ENCODE assay signal across 8 mouse cellular contexts in the genomic region with DNA sequence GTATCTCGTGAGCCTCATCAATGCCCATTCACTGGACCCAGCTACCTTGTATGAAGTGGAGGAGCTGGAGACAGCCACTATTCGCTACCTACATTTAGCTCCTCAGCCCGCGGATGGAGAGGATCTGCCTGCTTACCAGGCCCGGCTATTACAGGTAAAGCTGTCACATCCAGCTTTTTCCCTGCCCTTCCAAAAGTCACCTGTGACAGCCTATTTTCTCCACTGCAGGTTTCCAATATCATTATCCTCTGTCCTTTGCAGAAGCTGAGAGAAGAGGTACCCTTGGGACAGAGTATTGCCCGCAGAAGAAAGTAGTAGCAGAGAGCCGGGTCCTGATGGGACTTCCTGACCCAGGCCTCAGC. TPM values are rescaled to one million over a fixed set of nuclear protein-coding genes. Genes with fewer than 3 reads are reported as not detected.
DNase-seq lines count a peak whose midpoint lies in the region; ATAC-seq and TF ChIP-seq lines count a peak whose summit lies in the region.

A gene (plus strand): TSS at position 301 of the 362 bp plus-strand sequence.

- TF ChIP-seq RAD21 in MEL (IDR thresholded peaks at IDR 0.05; ENCODE audit: low read depth, low read length): no peak

- peak within 1 kb of the TSS; percentile 86 for H3K27ac ChIP-seq in kidney, embryonic 16.5 days (ENCODE audit: low read length)
- H3K27ac ChIP-seq in MEL (ENCODE audit: control insufficient read depth, low read depth, low read length): peak within 1 kb of the TSS; percentile 73
- peak within 1 kb of the TSS; percentile 78 for H3K27ac ChIP-seq in forebrain, embryonic 10.5 days
- H3K27ac ChIP-seq in limb, embryonic 12.5 days: peak within 1 kb of the TSS; percentile 59

- no peak for DNase-seq in kidney, adult 11 months
- DNase-seq in MEL (ENCODE audit: low read depth, low spot score): no peak
- no peak for DNase-seq in forebrain, embryonic 10.5 days (ENCODE audit: extremely low spot score, low spot score)
- DNase-seq in right cerebral cortex, adult 2 months (ENCODE audit: low spot score in 2 of 2): no peak
- DNase-seq in urinary bladder, postnatal 14 days (ENCODE audit: low spot score): no peak

- H3K4me3 ChIP-seq in kidney, embryonic 16.5 days (ENCODE audit: low read length): peak within 1 kb of the TSS; percentile 49
- H3K4me3 ChIP-seq in MEL (ENCODE audit: control insufficient read depth in 1 of 2, insufficient read depth in 1 of 2, low read depth in 2 of 2, low read length in 2 of 2): peak within 1 kb of the TSS; percentile 54 to 84
- H3K4me3 ChIP-seq in forebrain, embryonic 10.5 days: peak within 1 kb of the TSS; percentile 42
- peak within 1 kb of the TSS; percentile 33 for H3K4me3 ChIP-seq in limb, embryonic 12.5 days (replicated peaks)

- H3K4me1 ChIP-seq in kidney, embryonic 16.5 days (ENCODE audit: insufficient read depth, low read length): peaks cover 12% of the 10 kb centered on the region
- H3K4me1 ChIP-seq in MEL (ENCODE audit: control insufficient read depth in 1 of 2, insufficient read depth in 2 of 2, low read length in 2 of 2): peaks cover 3 to 7% of the 10 kb centered on the region in 2 experiments; a peak in 2 of 4 replicates
- H3K4me1 ChIP-seq in forebrain, embryonic 10.5 days: peaks cover 15% of the 10 kb centered on the region
- H3K4me1 ChIP-seq in limb, embryonic 12.5 days (replicated peaks): peaks cover 6% of the 10 kb centered on the region

- no peaks in the 10 kb centered on the region for H3K79me2 ChIP-seq in MEL (ENCODE audit: control insufficient read depth, insufficient read depth, low read length, poor library complexity)

- peak within 1 kb of the TSS; percentile 66 for H3K9ac ChIP-seq in kidney, embryonic 16.5 days (replicated peaks; ENCODE audit: low read length)
- peak within 1 kb of the TSS; percentile 65 for H3K9ac ChIP-seq in MEL (ENCODE audit: control insufficient read depth, low read depth, low read length, poor library complexity, severe bottlenecking)
- peak within 1 kb of the TSS; percentile 56 for H3K9ac ChIP-seq in limb, embryonic 12.5 days (replicated peaks)

- no peak for TF ChIP-seq POLR2A in MEL (IDR thresholded peaks at IDR 0.05; ENCODE audit: control insufficient read depth in 1 of 2, insufficient read depth in 1 of 2, low read depth in 1 of 2, low read length in 2 of 2, poor library complexity in 1 of 2)

- no peak for TF ChIP-seq CTCF in MEL (IDR thresholded peaks at IDR 0.05 in 2 of 3, conservative IDR thresholded peaks at IDR 0.05 in 1 of 3; ENCODE audit: control insufficient read depth in 1 of 3, insufficient read depth in 1 of 3, low read depth in 2 of 3, low read length in 3 of 3, poor library complexity in 1 of 3, severe bottlenecking in 1 of 3)

- no peaks in the 10 kb centered on the region for H3K9me3 ChIP-seq in kidney, embryonic 16.5 days (ENCODE audit: low read length)
- no peaks in the 10 kb centered on the region for H3K9me3 ChIP-seq in MEL (replicated peaks; ENCODE audit: insufficient read depth, low read length)
- H3K9me3 ChIP-seq in forebrain, embryonic 10.5 days: no peaks in the 10 kb centered on the region
- no peaks in the 10 kb centered on the region for H3K9me3 ChIP-seq in limb, embryonic 12.5 days

- ATAC-seq in kidney, embryonic 16.5 days (ENCODE audit: low FRiP score, low TSS enrichment): no peak
- ATAC-seq in limb, embryonic 12.5 days (ENCODE audit: insufficient number of reproducible peaks, insufficient read depth, low FRiP score, low TSS enrichment, low read depth): no peak
- ATAC-seq in neutrophil, adult 5-6 weeks (ENCODE audit: extremely low read depth, insufficient number of reproducible peaks, low FRiP score, poor library complexity, severe bottlenecking): no peak

- 76% methylated on average over 7 of the region's 7 CpGs for WGBS in kidney, embryonic 16.5 days
- 89% methylated on average over 7 of the region's 7 CpGs for WGBS in forebrain, embryonic 10.5 days
- 86% methylated on average over 7 of the region's 7 CpGs for WGBS in limb, embryonic 12.5 days

- H3K4me2 ChIP-seq in kidney, embryonic 16.5 days (replicated peaks; ENCODE audit: low read depth, low read length): peak within 1 kb of the TSS; percentile 64
- H3K4me2 ChIP-seq in limb, embryonic 12.5 days: peak within 1 kb of the TSS; percentile 57

- H3K36me3 ChIP-seq in kidney, embryonic 16.5 days (ENCODE audit: insufficient read depth, low read length): peaks cover 60% of the 10 kb centered on the region
- H3K36me3 ChIP-seq in MEL (ENCODE audit: control insufficient read depth in 1 of 2, insufficient read depth in 2 of 2, low read length in 2 of 2): peaks cover 0 to 12% of the 10 kb centered on the region in 2 experiments; a peak in 3 of 4 replicates
- H3K36me3 ChIP-seq in forebrain, embryonic 10.5 days (replicated peaks): peaks cover 92% of the 10 kb centered on the region
- H3K36me3 ChIP-seq in limb, embryonic 12.5 days: peaks cover 82% of the 10 kb centered on the region

- no peak for TF ChIP-seq EP300 in MEL (IDR thresholded peaks at IDR 0.05; ENCODE audit: low read depth in 1 of 2, low read length in 2 of 2)

- no peaks in the 10 kb centered on the region for H3K27me3 ChIP-seq in kidney, embryonic 16.5 days (ENCODE audit: insufficient read depth, low read length)
- H3K27me3 ChIP-seq in MEL (ENCODE audit: control insufficient read depth in 1 of 2, insufficient read depth in 2 of 2, low read length in 2 of 2): no peaks in the 10 kb centered on the region
- no peaks in the 10 kb centered on the region for H3K27me3 ChIP-seq in forebrain, embryonic 10.5 days (ENCODE audit: poor library complexity, severe bottlenecking)
- H3K27me3 ChIP-seq in limb, embryonic 12.5 days: no peaks in the 10 kb centered on the region

TF ChIP-seq in MEL, 35 proteins besides CTCF, POLR2A, EP300 and RAD21:
- TF ChIP-seq UBTF (IDR thresholded peaks at IDR 0.05; ENCODE audit: borderline replicate concordance, insufficient read depth, low read depth, low read length) (no peak), ZMIZ1 (IDR thresholded peaks at IDR 0.05; ENCODE audit: low read depth, low read length) (no peak), POLR2AphosphoS2 (IDR thresholded peaks at IDR 0.05; ENCODE audit: low read length) (no peak), MAZ (IDR thresholded peaks at IDR 0.05; ENCODE audit: low read depth, low read length) (no peak), TCF12 (IDR thresholded peaks at IDR 0.05; ENCODE audit: low read depth, low read length) (no peak), MYB (IDR thresholded peaks at IDR 0.05; ENCODE audit: low read depth, low read length) (no peak), ETS1 (IDR thresholded peaks at IDR 0.05; ENCODE audit: low read depth, low read length) (no peak), TAL1 (IDR thresholded peaks at IDR 0.05; ENCODE audit: low read length) (no peak), MEF2A (IDR thresholded peaks at IDR 0.05; ENCODE audit: extremely low read depth, insufficient replicate concordance, low read depth, low read length, poor library complexity, severe bottlenecking) (no peak), KAT2A (conservative IDR thresholded peaks at IDR 0.05; ENCODE audit: low read depth, low read length) (no peak), MYC (IDR thresholded peaks at IDR 0.05; ENCODE audit: low read depth, low read length) (no peak), NRF1 (IDR thresholded peaks at IDR 0.05; ENCODE audit: insufficient read depth, low read depth, low read length, poor library complexity, severe bottlenecking) (no peak), MAFK (IDR thresholded peaks at IDR 0.05; ENCODE audit: borderline replicate concordance, low read depth, low read length) (no peak), SIN3A (IDR thresholded peaks at IDR 0.05; ENCODE audit: low read length) (no peak), GABPA (IDR thresholded peaks at IDR 0.05; ENCODE audit: low read depth, low read length) (no peak), USF1 (IDR thresholded peaks at IDR 0.05; ENCODE audit: low read depth, low read length) (no peak), POLR2AphosphoS5 (IDR thresholded peaks at IDR 0.05; ENCODE audit: borderline replicate concordance, low read depth, low read length) (no peak)
TF ChIP-seq in MEL: peak in this region for 0.

RNA-seq across cellular contexts. Expression of the gene that starts here (rescaled TPM):
- 16.8 and 17.7 TPM in 2 replicates for polyA plus RNA-seq in kidney, embryonic 16.5 days (2015; fragmentation: Nextera tagmentation; extraction: Ambion mirVana)
- 5.0 and 8.5 TPM in 2 replicates for total RNA-seq in MEL (2012; rRNA removed)
- polyA plus RNA-seq in MEL (2012; ENCODE audit: insufficient read depth in 1 of 2, insufficient read length in 2 of 2, low read depth in 1 of 2, low replicate concordance in 2 of 2, missing spikeins in 1 of 2): 10 to 100 TPM in 1 of 2 experiments, not detected in 1; 14.8 TPM
- polyA plus RNA-seq in forebrain, embryonic 10.5 days (2016; fragmentation: Nextera tagmentation; extraction: Ambion mirVana): 7.3 and 7.6 TPM in 2 replicates
- 9.2 and 9.6 TPM in 2 replicates for polyA plus RNA-seq in limb, embryonic 12.5 days (2016; fragmentation: Nextera tagmentation; extraction: Ambion mirVana)
- 163 and 164 TPM in 2 replicates for total RNA-seq in neutrophil, adult 5-6 weeks (2017)

Comparison
In these comparisons a context has a peak if more than half of its experiments do, and no peak if none do; other contexts are left out.
1. RNA of the gene that starts here (total RNA-seq): 163 to 164 TPM in neutrophil, adult 5-6 weeks; 5.0 to 8.5 TPM in MEL; every median in the first group is over 10 times any median in the second.
2. Peak in every context shown above with its lines, with median percentiles within 50 percentile points of each other: H3K27ac ChIP-seq, H3K4me3 ChIP-seq and H3K9ac ChIP-seq.